Mouse (Mus musculus): ENCODE data around the gene Numbl.
A peak's percentile ranks its signal among the peaks of the same experiment; 100 is the strongest.

Gene Numbl

DNA sequence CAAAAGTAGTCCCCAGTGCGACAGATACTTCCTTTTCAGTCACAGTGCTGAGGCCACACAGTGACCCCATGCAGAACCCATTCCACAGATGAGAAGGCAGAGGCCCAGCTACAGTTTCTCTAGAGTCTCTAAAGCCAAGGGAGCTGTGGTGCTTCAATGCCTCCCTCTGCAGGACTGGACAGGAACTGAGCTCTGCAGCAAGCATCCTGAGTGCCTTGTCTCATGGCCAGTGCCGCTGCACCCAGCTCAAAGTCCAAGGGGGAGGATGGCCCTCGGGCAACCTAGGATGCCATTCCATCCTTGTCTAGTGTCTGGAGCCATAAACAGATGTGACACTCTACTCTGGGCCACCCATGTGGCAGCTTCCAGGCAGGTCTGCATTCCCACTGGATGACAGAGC, 2.5 kb upstream of the Numbl start:
- no peak for DNase-seq (ENCODE audit: low spot score in 2 of 2)

DNA sequence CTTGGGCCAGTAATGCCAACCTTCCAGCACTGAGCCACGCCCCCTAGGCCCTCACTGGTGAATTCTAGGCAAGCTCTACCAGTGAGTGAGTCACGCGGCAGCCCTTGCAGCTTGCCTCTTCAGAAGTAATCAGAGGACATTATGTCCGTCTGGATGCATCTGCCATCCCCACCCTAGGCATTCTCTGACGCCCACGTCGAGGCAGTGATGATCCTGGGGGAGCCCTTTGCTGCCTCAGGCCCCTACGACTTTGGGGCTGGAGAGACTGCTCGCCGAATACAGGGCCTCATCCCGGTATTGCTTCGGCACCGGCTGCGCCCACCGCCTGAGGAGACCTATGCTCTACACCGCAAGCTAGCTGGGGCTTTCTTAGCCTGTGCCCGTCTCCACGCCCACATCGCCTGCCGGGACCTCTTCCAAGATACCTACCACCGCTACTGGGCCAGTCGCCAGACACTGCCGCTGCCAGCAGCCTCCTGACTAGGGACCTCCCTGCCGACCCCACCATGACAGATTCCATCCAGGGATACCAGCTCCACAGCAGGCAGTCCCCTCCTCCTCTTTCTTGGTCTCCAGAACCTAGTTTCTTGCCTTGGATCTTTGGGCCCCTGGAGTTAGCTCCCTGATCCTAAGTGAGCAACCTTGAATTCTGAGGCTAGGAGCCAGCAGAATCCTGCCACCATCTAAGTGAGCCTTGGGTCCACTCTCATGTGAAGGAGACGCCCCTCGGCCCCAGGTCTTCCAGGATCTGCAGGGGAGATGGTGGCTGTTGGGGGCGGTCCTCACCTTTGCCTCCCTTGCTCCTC, 984 bp upstream of the Numbl start:
- no peak for DNase-seq (ENCODE audit: low spot score in 2 of 2)

DNA sequence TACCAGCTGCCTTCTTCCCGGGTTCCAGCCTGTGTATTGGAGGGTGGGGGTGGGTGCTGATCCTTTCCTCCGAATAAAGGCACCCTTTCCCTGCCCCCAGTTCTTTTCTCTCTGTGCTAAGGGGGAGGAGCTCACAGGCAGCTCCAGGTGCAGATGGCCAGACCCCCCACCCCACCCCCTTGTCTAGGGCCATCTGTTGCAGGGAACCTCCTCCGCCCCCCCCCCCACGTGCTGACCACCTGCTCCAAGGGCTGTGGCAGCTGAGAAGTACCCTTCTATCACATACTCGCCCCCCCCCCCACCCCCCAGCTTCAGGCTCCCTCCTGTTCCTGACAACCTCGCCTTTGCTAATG, 405 bp upstream of the Numbl start:
- no peak for DNase-seq (ENCODE audit: low spot score in 2 of 2)

DNA sequence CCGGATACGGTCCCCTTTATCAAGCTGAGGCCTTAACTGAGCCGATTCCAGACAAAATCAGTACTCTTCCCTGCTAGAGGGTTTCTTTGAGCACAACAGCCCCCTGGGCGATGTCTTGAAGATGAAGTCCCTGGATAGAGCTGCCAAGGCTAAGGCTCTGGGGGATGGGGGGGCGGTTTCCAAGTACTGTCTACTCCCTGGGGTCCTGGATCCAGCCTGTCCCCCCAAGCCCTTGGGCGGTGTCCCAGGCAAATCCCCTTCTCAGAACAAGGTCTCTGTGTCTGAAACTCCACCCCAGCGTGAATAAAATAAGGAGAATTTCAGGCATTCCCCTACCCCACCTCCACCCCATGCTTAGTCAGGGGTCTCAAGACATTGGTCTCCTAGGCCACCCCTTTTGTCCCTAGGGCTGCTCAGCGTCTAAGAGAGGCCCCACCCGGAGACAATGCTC, 1.1 kb downstream of the Numbl start:
- no peak for DNase-seq (ENCODE audit: low spot score in 2 of 2)

DNA sequence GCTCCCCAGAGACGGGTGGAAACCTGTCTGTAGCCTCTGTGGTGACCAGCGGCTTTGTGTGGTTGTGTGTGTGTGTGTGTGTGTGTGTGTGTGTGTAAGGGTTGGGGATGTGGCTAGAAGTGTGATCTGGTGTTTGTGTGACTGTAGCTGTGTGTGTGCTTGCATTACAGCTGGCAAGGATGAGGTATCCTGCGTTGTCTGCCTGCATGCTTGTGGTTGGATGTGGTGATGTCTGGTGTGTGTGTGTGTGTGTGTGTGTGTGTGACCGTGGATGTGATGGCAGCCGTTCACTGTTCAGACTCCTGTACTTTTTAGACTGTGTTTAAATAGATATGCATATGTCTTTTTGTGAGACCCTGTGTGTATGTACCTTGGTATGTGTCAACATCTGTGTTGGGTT, 1.5 kb downstream of the Numbl start:
- DNase-seq (ENCODE audit: low spot score in 2 of 2) = no peak

DNA sequence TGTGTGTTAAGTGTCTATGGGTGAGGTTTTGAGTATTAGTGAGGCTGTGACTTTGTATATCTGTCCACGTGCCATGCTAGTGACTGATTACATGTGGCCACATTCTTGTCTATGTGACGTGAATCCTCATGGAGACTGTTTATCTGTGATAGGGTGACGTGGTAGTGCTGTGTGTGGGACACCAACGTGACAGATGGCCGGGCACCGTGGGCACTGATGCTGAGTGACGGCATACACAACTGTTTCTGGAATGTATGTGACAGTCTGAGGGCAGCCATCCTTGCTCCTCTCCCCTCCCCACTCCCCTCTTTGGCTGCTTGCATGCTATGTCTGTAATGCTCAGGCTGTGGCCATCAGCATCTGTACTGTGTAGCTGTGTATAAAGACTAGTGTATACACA, 2.6 kb downstream of the Numbl start:
- DNase-seq (ENCODE audit: low spot score in 2 of 2) = no peak

DNA sequence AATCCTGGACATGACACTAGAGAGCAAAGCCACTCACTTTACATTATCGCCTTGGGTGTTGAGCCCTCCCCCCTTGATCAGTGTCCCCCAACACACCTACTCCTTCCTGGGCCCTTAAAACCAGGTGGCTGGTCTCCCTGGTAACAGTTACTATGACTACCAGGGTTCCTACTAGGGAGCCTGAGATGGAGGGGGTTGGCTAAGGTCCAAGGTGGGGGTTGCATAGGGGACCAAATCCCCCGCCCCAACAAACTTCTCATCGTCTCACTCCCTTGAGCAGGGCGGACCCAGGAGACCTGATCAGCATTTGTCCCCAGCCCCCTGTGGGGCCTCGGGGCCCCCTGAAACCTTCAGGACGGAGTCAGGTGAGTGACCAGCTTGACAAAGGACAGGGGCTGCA, 3.7 kb downstream of the Numbl start:
- no peak for DNase-seq (ENCODE audit: low spot score in 2 of 2)

DNA sequence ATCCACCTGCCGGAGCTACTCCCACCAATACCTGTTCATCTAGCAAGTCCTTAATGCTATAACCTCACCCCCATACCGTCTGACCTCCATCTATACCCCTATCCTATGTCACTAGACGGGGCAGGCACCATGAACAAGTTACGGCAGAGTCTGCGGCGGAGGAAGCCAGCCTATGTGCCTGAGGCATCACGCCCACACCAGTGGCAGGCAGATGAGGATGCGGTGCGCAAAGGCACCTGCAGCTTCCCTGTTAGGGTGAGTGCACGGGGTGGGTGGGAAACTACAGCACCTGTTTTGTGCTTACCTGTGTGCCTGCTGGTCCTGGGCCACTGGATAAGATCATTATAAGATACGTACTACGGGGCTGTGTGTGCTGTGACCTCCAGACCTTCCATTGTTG, 6.5 kb downstream of the Numbl start:
- DNase-seq (ENCODE audit: low spot score in 2 of 2) = no peak

DNA sequence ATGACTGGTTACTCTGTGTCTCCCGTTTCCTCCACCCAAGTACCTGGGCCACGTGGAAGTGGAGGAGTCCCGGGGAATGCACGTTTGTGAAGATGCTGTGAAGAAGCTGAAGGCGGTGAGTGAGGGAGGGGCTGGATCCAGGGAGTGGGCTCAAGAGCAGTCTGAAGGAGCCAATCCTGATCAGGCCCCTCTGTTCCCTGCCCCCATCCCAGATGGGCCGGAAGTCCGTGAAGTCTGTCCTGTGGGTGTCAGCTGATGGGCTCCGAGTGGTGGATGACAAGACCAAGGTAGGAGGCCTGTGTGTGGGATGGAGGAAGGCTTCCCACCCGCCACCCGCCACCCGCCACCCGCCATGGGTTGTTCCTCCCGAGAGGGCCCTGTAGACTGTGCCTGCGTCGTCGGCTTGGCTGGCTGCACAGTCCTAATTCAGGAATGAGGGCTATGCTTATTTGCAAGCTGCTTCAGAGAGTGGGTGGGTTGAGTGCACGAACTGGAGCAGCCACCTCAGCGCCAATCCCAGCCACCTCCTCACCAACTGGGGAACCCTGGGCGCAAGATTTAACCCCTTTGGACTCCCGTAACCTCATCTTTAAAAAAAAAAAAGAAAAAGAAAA, 8.4 kb downstream of the Numbl start:
- no peak for DNase-seq (ENCODE audit: low spot score in 2 of 2)

DNA sequence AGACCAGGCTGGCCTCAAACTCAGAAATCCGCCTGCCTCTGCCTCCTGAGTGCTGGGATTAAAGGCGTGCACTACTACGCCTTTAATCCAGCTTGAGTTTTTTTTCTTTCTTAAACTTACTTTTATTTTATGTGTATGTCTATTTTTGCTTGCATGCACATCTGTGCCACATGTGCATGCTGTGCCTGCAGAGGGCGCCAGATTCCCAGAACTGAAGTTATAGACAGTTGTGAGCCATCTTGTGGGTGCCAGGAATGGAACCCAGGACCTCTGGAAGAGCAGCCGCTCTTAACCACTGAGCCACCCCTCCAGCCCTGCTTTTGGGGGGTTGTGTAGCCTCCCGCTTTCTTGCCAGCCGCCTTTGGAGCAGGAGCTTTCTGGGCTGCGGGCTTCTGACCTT, 13.2 kb downstream of the Numbl start:
- no peak for DNase-seq (ENCODE audit: low spot score in 2 of 2)

DNA sequence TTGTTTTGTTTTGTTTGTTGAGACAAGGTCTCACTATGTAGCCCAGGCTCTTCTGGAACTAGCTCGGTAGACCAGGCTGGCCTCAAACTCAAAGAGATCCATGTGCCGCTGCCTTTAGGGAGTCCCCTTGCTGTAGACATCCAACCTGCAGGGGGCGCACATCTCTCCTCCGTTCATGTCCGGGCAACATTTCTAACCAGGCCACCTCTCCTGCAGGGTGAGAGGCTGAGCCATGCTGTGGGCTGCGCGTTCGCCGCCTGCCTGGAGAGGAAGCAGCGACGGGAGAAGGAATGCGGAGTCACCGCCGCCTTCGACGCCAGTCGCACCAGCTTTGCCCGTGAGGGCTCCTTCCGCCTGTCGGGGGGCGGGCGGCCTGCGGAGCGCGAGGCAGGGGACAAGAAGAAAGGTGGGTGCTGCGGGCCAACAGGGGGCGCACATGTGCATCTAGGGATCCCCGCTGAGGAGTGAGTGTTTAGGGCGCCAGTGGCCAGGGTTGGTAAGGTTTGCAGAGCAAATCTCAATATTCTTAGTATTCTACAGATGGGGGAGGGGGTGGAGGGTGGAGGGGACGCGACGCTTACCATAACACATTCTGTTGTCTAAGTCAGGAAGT, 15.6 kb downstream of the Numbl start:
- no peak for DNase-seq (ENCODE audit: low spot score in 2 of 2)

DNA sequence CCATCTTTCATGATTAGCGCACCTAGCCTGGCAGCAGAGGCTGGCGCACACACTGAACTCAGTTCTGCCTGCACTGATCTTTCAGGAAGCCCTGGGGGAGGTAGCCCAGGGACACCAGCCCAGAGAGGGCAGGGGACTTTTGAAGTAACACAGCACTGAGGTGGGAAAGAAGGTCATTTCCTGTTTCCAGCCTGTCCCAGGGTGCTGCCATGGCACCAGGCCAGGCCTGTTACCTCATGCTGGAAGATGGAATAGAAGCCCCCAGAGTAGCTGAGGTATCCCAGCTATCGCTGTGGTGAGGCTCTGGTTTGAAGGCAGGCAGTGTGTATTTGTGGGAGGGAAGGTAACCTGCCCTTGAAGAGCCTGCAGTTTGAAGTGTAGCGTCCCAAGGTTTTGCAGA, 16.7 kb downstream of the Numbl start:
- DNase-seq (ENCODE audit: low spot score in 2 of 2) = no peak

DNA sequence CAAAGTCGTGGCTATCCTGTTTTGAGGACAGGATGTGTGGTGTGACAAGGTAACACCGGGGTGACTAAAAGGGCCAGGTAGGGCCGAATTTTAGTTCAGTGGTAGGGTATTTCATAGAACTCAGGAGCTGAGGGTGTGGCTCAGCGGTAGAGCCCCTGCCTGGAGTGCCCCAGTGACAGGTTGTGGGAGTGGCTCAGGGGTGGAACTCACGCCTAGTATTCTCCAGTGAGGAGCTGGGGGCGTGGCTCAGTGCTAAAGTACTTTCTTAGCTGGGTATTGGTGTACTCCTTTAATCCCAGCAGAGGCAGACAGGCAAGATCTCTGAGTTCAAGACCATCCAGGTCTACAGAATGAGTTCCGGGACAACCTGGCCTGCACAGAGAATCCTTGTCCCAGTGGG, 17.8 kb downstream of the Numbl start:
- no peak for DNase-seq (ENCODE audit: low spot score in 2 of 2)

DNA sequence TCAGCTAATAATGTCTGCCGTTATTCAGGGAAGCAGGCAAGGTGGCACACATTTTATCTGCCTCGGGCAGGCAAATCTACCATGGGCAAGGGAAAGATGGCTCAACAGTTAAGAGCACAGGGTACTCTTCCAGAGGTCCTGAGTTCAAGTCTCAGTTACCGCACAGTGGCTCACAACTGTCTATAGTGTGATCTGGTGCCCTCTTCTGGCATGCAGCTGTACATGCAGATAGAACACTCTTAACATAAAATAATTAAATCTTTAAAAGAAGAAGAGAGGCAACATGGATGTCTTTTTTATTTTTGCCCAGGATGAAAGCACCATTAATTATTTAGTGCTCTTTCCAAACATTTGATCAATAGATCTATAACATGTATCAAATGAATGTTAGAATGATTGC, 19.0 kb downstream of the Numbl start:
- DNase-seq (ENCODE audit: low spot score in 2 of 2) = no peak

DNA sequence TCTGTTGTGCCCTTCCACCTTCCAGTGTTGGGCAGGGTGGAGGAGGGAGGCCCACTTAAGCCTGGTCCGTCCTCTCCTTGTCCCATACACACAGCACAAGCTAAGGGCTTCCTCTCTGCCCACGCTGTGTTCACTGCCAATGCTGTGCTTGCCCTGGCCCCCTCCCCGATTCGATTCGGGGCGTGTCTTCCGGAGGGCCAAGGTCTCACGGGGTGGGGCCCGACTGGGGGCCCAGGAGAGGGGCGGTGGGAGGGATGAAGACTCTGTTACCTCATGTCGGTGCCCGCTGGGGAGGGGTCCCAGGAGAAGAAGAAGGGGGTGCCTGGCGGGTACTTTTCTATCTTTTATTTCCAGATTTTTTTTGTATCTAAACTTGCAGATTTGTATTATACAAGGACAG, 23.5 kb downstream of the Numbl start:
- no peak for DNase-seq (ENCODE audit: low spot score in 2 of 2)

DNA sequence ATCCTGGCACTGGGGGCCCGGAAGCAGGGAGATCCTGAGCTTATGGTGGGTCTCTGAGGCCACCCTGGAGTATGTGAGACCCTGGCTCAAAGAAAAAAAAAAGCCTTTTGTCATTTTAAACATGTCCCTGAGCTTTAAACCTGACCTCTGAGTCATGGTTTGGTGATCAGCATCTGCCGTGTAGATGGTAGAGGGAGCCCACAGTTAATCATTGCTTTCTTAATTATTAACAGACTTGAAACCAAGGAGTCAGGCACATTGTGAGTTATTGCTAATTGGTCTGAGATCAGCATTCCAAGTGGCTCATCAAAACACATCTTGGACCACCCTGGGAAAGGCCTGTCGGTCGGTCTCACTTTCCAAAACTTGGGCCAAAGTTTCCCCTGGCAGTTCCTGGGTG, 24.0 kb downstream of the Numbl start:
- no peak for DNase-seq (ENCODE audit: low spot score in 2 of 2)

DNA sequence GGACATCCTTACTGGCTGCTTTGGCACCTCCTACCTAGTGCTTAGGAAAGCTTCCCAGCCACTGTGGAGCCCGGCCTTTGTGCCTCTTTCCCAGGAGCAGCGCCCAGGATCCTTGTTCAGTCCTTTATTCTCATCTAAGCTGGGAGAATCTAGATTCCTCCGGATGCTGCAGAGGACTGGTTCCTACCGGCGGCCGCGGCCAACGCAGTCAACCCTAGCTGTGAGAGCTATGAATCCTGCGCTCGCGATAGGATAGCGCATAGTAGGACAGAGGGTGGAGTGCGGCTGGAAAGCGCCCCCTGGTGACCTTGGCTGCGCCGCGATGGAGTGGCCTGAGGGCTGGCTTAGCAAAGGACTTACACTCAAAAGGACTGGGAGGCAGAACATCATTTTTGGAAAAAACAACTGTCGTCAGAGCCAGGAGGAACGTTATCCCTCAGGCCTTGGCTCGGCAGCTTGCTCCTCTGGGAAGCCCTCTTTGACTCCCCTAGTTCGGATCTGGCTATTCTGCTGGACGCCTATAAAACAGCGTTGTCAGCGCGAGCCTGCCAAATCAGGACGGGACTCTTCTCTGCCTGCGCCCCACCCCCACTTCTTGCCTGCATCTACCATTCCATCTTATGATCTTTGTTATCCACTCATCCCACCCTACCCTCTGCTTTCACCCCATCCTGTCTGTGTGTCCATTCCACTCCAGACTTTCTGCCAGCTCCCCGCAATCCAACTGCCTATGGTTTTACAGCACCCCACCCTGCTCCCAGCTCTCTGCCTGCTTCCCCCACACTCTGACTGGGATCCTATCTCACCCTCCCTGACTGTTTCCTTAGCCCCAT, 26.8 kb downstream of the Numbl start:
- DNase-seq (ENCODE audit: low spot score in 2 of 2) = peak in 1 of 2 experiments; percentile 11

DNA sequence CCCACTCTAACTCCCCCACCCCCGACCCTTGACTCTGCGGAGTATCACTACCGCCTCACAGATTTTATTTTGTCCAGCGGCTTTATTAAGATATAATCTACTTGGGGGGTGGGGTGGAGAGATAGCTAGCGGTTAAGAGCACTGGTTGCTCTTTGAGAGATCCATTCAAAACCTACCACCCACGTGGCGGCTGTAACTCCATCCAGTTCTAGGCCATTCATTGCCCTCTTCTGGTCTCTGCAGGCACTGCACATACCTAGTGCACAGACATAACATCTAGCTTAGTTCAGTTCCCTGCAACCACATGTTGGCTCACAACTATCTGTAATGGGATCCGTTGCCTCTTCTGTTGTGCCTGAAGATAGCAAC, 27.4 kb downstream of the Numbl start:
- DNase-seq (ENCODE audit: low spot score in 2 of 2) = peak in 1 of 2 experiments; percentile 25

DNA sequence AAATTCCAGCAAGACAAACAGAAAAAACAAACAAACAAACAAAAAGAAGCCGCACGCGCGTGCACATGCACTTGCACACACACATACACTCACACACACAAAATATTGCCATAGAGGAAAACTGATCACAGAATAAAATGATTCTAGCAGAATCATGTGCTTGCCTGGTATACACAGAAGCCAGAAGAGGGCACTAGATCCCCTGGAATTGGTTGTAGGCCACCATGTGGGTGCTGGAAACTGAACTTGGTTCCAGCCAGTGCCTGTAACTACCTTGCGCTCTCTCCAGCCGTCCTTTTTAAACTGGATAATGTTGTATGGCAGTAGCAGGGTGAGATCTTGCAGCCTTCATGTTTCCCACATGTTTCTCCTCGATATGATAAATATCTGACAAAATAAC, 30.5 kb downstream of the Numbl start:
- DNase-seq (ENCODE audit: low spot score in 2 of 2) = no peak

DNA sequence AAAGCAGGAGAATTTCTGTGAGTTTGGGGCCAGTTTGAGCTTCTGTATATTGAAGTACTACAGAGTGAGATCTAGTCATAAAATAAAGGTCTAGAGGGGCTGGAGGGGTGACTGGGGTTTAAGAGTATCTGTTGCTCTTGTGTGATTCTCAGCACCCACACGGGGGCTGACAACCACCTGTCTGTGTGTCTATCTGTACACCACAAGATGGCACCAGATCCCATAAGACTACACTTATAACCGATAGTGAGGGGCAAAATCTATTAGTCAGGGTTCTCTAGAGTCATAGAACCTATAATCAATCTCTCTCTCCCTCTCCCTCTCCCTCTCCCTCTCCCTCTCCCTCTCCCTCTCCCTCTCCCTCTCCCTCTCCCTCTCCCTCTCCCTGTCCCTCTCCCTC, 32.3 kb downstream of the Numbl start:
- DNase-seq (ENCODE audit: low spot score in 2 of 2) = no peak

DNA sequence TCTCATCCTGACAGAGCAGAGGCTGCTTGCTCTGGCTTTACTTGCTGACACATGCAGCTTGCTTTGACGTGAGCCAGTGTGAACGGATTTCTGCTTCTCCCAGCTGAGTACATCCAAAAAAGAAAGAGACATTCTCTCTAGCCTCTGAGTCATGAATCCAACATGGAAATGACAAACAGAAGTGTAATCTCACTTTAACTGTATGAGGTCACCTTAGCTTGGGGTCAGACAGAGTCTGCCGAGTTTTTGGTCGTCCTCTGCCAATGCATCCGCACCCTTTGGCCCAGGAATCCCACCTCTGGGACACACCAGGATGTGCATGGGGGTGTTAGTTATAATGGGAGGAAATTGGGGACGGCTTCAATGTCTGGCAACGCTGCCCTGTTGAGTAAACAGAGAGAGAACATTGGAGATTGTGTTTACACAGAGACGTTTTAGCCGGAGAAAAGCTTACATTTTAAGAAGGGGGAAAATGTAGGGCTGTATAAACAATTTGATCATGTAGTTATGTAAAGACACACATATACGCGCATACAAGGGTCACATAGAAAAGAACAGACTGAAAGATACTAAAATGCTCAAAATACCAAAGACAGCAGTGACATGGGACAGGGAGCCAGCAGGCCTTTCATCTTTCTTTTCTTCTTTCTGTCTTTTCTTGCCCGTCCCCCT, 33.7 kb downstream of the Numbl start:
- DNase-seq (ENCODE audit: low spot score in 2 of 2) = no peak

DNA sequence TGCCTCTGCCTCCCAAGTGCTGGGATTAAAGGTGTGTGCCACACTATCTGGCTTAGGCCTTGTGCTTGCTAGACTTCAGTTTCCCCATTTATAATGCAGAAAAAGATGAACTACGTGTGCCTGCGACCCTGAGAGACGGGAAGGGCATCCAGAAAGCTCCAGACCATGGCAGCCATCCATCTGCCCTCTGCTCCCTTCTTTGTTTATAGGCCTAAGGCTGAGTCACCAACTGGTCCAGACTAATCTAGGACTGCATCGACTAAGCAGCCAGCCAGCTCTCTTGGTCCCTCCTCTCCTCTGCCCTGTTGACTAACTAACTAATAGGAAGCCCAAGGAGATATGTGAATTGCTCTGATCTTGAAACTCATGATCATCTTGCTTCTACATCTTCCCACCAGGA, 37.7 kb downstream of the Numbl start:
- DNase-seq (ENCODE audit: low spot score in 2 of 2) = no peak
